Mouse (Mus musculus) liver, embryonic 12.5 days (tissue): Measurements from ENCODE around the gene Supt3. TPM values are rescaled to one million over a fixed set of nuclear protein-coding genes. Genes with fewer than 3 reads are reported as not detected.

Source experiments
- ATAC-seq: fragments of 200-750 bp; cut with Nextera tagmentation; 2 replicates; pipeline ENCODE4 v1.8.0; 2017; ENCODE audit warnings: moderate number of reproducible peaks, mild to moderate bottlenecking, moderate library complexity
- H3K27ac ChIP-seq: fragments of 300-500 bp; sonication (generic); 2 replicates; pipeline ENCODE4 v1.5.1; 2016; ENCODE audit warnings: mild to moderate bottlenecking
- H3K27me3 ChIP-seq: fragments of 300-500 bp; sonication (generic); replicated peaks from 2 replicates; pipeline ENCODE4 v1.6.1; 2016; ENCODE audit warnings: mild to moderate bottlenecking, moderate library complexity
- H3K36me3 ChIP-seq: fragments of 300-500 bp; sonication (generic); 2 replicates; pipeline ENCODE4 v1.6.1; 2016; ENCODE audit warnings: mild to moderate bottlenecking, moderate library complexity
- H3K4me1 ChIP-seq: fragments of 300-500 bp; sonication (generic); 2 replicates; pipeline ENCODE4 v1.6.1; 2016
- H3K4me2 ChIP-seq: fragments of 300-500 bp; sonication (generic); 2 replicates; pipeline ENCODE4 v1.6.1; 2016; ENCODE audit warnings: mild to moderate bottlenecking, moderate library complexity
- H3K4me3 ChIP-seq: fragments of 300-500 bp; sonication (generic); 2 replicates; pipeline ENCODE4 v1.5.1; 2016; ENCODE audit warnings: mild to moderate bottlenecking, moderate library complexity
- H3K9ac ChIP-seq: fragments of 300-500 bp; sonication (generic); 2 replicates; pipeline ENCODE4 v1.6.1; 2016; ENCODE audit warnings: mild to moderate bottlenecking, moderate library complexity
- H3K9me3 ChIP-seq: fragments of 300-500 bp; sonication (generic); replicated peaks from 2 replicates; pipeline ENCODE4 v1.6.1; 2016; ENCODE audit warnings: mild to moderate bottlenecking, moderate library complexity
- WGBS: fragments of 180-500 bp; shearing (Covaris S2); methylation state at CpG from one replicate; pipeline ENCODE4 v1.1.7; 2016; ENCODE audit not compliant: insufficient replicate concordance; 5-methylcytosine and 5-hydroxymethylcytosine counted together
- polyA plus RNA-seq: library from polyadenylated mRNA; unstranded; fragments of >200 nt; fragmentation: Nextera tagmentation; extraction: Ambion mirVana; gene quantifications from 2 replicates; pipeline ENCODE4 v1.2.1, GENCODE M21; 2016

Supt3 gene
- polyA plus RNA-seq, 1 experiment from 2014 or later = 11.1 TPM

- Histone ChIP-seq H3K36me3 (no peaks in the 10 kb centered on the region), H3K4me1 (no peaks in the 10 kb centered on the region), H3K27ac (no peak overlapping the region), H3K4me2 (no peak overlapping the region), H3K27me3 (no peaks in the 10 kb centered on the region), H3K9ac (no peak overlapping the region), H3K4me3 (no peak overlapping the region), H3K9me3 (no peaks in the 10 kb centered on the region)
- 59% methylated on average over 7 of the region's 7 CpGs for WGBS
- no peak for ATAC-seq
These were observed 295.8 kb downstream of the Supt3 start for GRCm38 (mm10) chr17:45072495-45073347.

DNA sequence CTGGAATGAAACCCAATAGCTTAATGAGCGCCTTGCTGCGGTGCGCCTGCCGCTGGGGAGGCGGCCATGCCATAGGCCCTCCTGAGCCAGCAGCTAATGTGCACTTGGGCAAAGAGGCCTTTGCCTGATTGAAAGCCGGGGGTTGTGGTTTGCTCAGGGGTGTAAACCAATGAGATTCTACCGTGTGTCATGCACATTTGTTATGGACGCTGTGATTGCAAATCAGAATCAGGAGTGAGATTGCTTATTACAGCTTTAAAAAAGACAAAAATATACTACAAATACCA lies 296.3 kb downstream of the Supt3 start:
- no peak overlapping the region for H3K27ac ChIP-seq
- no peak for ATAC-seq
- WGBS = 83% methylated on average over 8 of the region's 8 CpGs
- no peaks in the 10 kb centered on the region for H3K9me3 ChIP-seq
- no peaks in the 10 kb centered on the region for H3K4me1 ChIP-seq
- no peaks in the 10 kb centered on the region for H3K27me3 ChIP-seq
- no peak overlapping the region for H3K9ac ChIP-seq
- H3K4me3 ChIP-seq = no peak overlapping the region
- H3K36me3 ChIP-seq = no peaks in the 10 kb centered on the region
- H3K4me2 ChIP-seq = no peak overlapping the region

- 63% methylated on average over 3 of the region's 3 CpGs for WGBS
These were observed 296.8 kb downstream of the Supt3 start for GRCm38 (mm10) chr17:45073779-45074178.

GRCm38 (mm10) chr17:45076951-45077350 lies 300.0 kb downstream of the Supt3 start:
- no peak overlapping the region for H3K4me2 ChIP-seq
- H3K27me3 ChIP-seq = no peaks in the 10 kb centered on the region
- H3K9ac ChIP-seq = no peak overlapping the region
- no peak overlapping the region for H3K4me3 ChIP-seq
- no peak overlapping the region for H3K27ac ChIP-seq
- H3K4me1 ChIP-seq = no peaks in the 10 kb centered on the region
- H3K36me3 ChIP-seq = no peaks in the 10 kb centered on the region
- ATAC-seq = no peak
- WGBS = 74% methylated on average over 4 of the region's 4 CpGs
- no peaks in the 10 kb centered on the region for H3K9me3 ChIP-seq

More at GRCm38 (mm10) chr17:45073779-45074178, 296.8 kb downstream of the Supt3 start:
- H3K4me3 ChIP-seq = no peak overlapping the region
- no peaks in the 10 kb centered on the region for H3K36me3 ChIP-seq
- no peak overlapping the region for H3K27ac ChIP-seq
- no peak overlapping the region for H3K4me2 ChIP-seq
- no peaks in the 10 kb centered on the region for H3K9me3 ChIP-seq
- no peaks in the 10 kb centered on the region for H3K4me1 ChIP-seq
- H3K27me3 ChIP-seq = no peaks in the 10 kb centered on the region
- no peak overlapping the region for H3K9ac ChIP-seq
- no peak for ATAC-seq

- Histone ChIP-seq H3K4me1 (no peaks in the 10 kb centered on the region), H3K9ac (no peak overlapping the region), H3K4me3 (no peak overlapping the region), H3K9me3 (no peaks in the 10 kb centered on the region), H3K36me3 (no peaks in the 10 kb centered on the region), H3K27me3 (no peaks in the 10 kb centered on the region), H3K4me2 (no peak overlapping the region), H3K27ac (no peak overlapping the region)
- WGBS = 67% methylated on average over 14 of the region's 14 CpGs
- ATAC-seq = no peak
These were observed 301.1 kb downstream of the Supt3 start for GRCm38 (mm10) chr17:45077921-45078640.

- no peak for ATAC-seq
- no peaks in the 10 kb centered on the region for H3K9me3 ChIP-seq
- no peaks in the 10 kb centered on the region for H3K4me1 ChIP-seq
- no peaks in the 10 kb centered on the region for H3K27me3 ChIP-seq
- H3K9ac ChIP-seq = no peak overlapping the region
- H3K4me2 ChIP-seq = no peak overlapping the region
- no peak overlapping the region for H3K4me3 ChIP-seq
- H3K27ac ChIP-seq = no peak overlapping the region
- no peaks in the 10 kb centered on the region for H3K36me3 ChIP-seq
- WGBS = 79% methylated on average over 8 of the region's 8 CpGs
These were observed 304.6 kb downstream of the Supt3 start for GRCm38 (mm10) chr17:45081521-45081920.

DNA sequence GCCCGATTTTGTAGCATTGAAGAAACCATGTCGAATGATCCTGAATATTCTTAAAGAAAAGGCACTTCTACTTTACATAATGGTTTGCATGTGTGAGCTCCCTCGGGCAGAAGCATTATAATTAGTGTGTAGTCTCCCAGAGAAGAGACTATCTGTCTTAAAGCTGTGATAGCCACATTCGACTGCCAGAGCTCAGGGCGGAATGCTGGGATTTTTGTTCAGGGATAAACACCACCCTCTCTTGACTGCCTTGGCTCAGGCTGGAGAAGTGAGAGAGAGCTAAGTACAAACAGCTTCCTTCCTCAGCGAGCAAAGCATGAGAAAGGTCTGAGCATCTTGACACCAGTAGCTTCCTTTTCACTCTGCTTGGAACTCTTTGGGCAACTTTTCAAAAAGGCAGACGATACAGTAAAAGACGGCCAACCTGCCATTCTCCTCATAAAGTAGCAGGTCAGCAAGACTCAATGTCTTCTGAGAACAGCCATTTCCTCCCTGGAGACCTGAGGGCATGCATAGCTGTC lies 305.1 kb downstream of the Supt3 start:
- WGBS = 60% methylated on average over 8 of the region's 8 CpGs
- Histone ChIP-seq H3K9ac (no peak overlapping the region), H3K27ac (no peak overlapping the region), H3K27me3 (no peaks in the 10 kb centered on the region), H3K4me1 (no peaks in the 10 kb centered on the region), H3K9me3 (no peaks in the 10 kb centered on the region), H3K4me2 (no peak overlapping the region), H3K36me3 (no peaks in the 10 kb centered on the region), H3K4me3 (no peak overlapping the region)
- no peak for ATAC-seq

- no peaks in the 10 kb centered on the region for H3K9me3 ChIP-seq
- no peak for ATAC-seq
- no peak overlapping the region for H3K4me2 ChIP-seq
These were observed 309.4 kb downstream of the Supt3 start for GRCm38 (mm10) chr17:45086361-45086760.

DNA sequence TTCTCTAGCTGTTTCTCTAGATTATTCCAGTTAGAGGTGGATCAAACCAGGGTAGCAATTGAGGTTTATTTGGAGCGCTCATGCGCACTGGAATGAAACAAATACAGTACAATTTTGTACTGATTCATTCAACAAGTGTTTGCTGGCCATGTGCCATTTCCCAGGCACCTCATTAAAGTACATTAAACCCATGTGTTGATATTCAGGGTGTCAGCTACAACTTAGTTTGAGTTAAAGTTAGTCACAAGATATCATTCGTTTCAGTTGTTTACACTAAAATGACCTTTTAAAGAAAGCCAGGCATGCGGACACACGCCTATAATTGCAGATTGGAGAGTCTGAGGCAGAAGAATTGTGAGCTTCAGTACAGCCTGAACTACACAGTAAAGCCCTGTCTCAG lies 310.1 kb downstream of the Supt3 start:
- no peak for ATAC-seq
- 79% methylated on average over 5 of the region's 5 CpGs for WGBS
- Histone ChIP-seq H3K4me2 (no peak overlapping the region), H3K27me3 (no peaks in the 10 kb centered on the region), H3K4me3 (no peak overlapping the region), H3K9ac (no peak overlapping the region), H3K36me3 (no peaks in the 10 kb centered on the region), H3K9me3 (no peaks in the 10 kb centered on the region), H3K27ac (no peak overlapping the region), H3K4me1 (no peaks in the 10 kb centered on the region)

More at GRCm38 (mm10) chr17:45086361-45086760, 309.4 kb downstream of the Supt3 start:
- Histone ChIP-seq H3K27ac (no peak overlapping the region), H3K27me3 (no peaks in the 10 kb centered on the region), H3K9ac (no peak overlapping the region), H3K4me1 (no peaks in the 10 kb centered on the region), H3K4me3 (no peak overlapping the region), H3K36me3 (no peaks in the 10 kb centered on the region)
- WGBS = 68% methylated on average over 5 of the region's 5 CpGs

DNA sequence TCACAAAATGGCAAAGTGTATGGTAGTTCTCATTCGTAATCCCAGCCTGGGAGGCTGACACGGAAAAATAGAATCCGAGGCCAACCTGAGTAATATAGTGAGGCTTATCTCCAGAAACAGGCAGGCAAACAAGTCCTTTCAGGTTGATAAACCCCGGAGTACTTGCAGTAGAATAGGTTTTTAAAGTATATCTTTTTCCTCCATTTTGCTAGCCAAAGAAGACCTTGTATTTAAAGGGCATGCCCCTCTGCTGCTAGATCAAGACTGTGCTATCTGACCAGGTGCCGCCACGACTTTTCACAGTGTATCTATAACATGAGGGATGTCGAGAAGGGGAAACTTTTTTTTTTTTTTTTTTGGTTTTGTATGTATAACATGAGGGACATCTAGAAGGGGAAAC lies 324.1 kb downstream of the Supt3 start:
- Histone ChIP-seq H3K9me3 (no peaks in the 10 kb centered on the region), H3K9ac (no peak overlapping the region), H3K27ac (no peak overlapping the region), H3K4me2 (no peak overlapping the region), H3K27me3 (no peaks in the 10 kb centered on the region), H3K4me3 (no peak overlapping the region), H3K4me1 (peaks cover 4% of the 10 kb centered on the region; the same call in 1 of the 2 replicates), H3K36me3 (no peaks in the 10 kb centered on the region)
- WGBS = 26% methylated on average over 7 of the region's 7 CpGs
- ATAC-seq = peak; percentile 65; the same call in 1 of the 2 replicates

DNA sequence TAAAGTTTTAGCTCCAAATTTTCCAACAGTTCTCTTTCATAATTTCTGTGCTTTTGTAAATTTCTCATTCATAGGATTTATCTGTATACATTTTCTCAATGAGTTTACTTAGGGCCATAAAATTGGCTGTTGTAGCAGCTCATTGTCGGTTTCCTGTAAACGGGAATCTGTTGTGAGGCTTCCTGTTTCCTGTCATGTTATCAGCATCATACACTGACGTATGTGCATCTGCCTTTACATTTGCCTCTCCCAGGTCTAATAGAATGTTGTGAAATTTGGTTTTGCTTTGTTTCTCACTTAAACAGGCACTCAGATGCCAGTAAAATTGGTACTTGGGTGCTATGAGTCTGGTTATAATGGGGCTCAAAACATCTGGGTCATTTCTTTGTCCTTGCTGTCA lies 338.4 kb downstream of the Supt3 start:
- Histone ChIP-seq H3K4me2 (no peak overlapping the region), H3K36me3 (no peaks in the 10 kb centered on the region)
- 19% methylated on average over 3 of the region's 3 CpGs for WGBS

More for the DNA sequence above, 338.4 kb downstream of the Supt3 start:
- no peak overlapping the region for H3K4me3 ChIP-seq
- no peaks in the 10 kb centered on the region for H3K4me1 ChIP-seq
- no peaks in the 10 kb centered on the region for H3K27me3 ChIP-seq
- no peak for ATAC-seq
- no peaks in the 10 kb centered on the region for H3K9me3 ChIP-seq
- H3K27ac ChIP-seq = no peak overlapping the region
- H3K9ac ChIP-seq = no peak overlapping the region
